Mouse (Mus musculus) kidney, postnatal 0 days (tissue): ENCODE data around the gene Srsf3. TPM values are rescaled to one million over a fixed set of nuclear protein-coding genes. Genes with fewer than 3 reads are reported as not detected.

Experiments
- ATAC-seq: fragments of 200-750 bp; cut with Nextera tagmentation; replicated peaks from 2 replicates; pipeline ENCODE4 v1.8.0; 2017; ENCODE audit warnings: low read depth, moderate number of reproducible peaks, moderate TSS enrichment, moderate library complexity; ENCODE audit not compliant: low FRiP score
- DNase-seq: peaks from one replicate; pipeline ENCODE4 v3.0.0-alpha.2; 2016; ENCODE audit warnings: low spot score
- H3K27ac ChIP-seq: fragments of 300-500 bp; sonication (generic); 2 replicates; pipeline ENCODE4 v1.5.1; 2014; ENCODE audit warnings: mild to moderate bottlenecking
- H3K27me3 ChIP-seq: fragments of 300-500 bp; sonication (generic); 2 replicates; pipeline ENCODE4 v1.6.1; 2014; ENCODE audit warnings: low read length, mixed read lengths; ENCODE audit not compliant: insufficient read depth
- H3K36me3 ChIP-seq: fragments of 300-500 bp; sonication (generic); 2 replicates; pipeline ENCODE4 v1.6.1; 2014; ENCODE audit warnings: low read length, mixed read lengths; ENCODE audit not compliant: insufficient read depth
- H3K4me1 ChIP-seq: fragments of 300-500 bp; sonication (generic); replicated peaks from 2 replicates; pipeline ENCODE4 v1.6.1; 2014; ENCODE audit warnings: antibody characterized with exemption, low read length, mixed read lengths; ENCODE audit not compliant: insufficient read depth
- H3K4me2 ChIP-seq: fragments of 300-500 bp; sonication (generic); 2 replicates; pipeline ENCODE4 v1.6.1; 2014; ENCODE audit warnings: mild to moderate bottlenecking, low read length, moderate library complexity, mixed read lengths
- H3K4me3 ChIP-seq: fragments of 300-500 bp; sonication (generic); replicated peaks from 2 replicates; pipeline ENCODE4 v1.5.1; 2014; ENCODE audit warnings: low read depth, low read length
- H3K9ac ChIP-seq: fragments of 300-500 bp; sonication (generic); 2 replicates; pipeline ENCODE4 v1.6.1; 2014; ENCODE audit warnings: low read depth, low read length
- H3K9me3 ChIP-seq: fragments of 300-500 bp; sonication (generic); replicated peaks from 2 replicates; pipeline ENCODE4 v1.6.1; 2016; ENCODE audit warnings: low read length, inconsistent platforms, mixed read lengths
- CTCF ChIP-seq: IDR thresholded peaks from 2 replicates; pipeline ENCODE4 v1.5.1; 2016; ENCODE audit warnings: antibody characterized with exemption, low read depth, mild to moderate bottlenecking, moderate library complexity
- WGBS: fragments of 180-500 bp; shearing (Covaris S2); extraction: QIAGEN DNeasy Blood & Tissue Kit; methylation state at CpG from one replicate; pipeline ENCODE4 v1.1.7; 2014; 5-methylcytosine and 5-hydroxymethylcytosine counted together
- polyA plus RNA-seq: library from polyadenylated mRNA; unstranded; fragments of >200 nt; fragmentation: Nextera tagmentation; extraction: Ambion mirVana; gene quantifications from 2 replicates; pipeline ENCODE4 v1.2.1, GENCODE M21; 2015

The Srsf3 gene
- polyA plus RNA-seq, 1 experiment from 2014 or later, result 456 TPM

DNA sequence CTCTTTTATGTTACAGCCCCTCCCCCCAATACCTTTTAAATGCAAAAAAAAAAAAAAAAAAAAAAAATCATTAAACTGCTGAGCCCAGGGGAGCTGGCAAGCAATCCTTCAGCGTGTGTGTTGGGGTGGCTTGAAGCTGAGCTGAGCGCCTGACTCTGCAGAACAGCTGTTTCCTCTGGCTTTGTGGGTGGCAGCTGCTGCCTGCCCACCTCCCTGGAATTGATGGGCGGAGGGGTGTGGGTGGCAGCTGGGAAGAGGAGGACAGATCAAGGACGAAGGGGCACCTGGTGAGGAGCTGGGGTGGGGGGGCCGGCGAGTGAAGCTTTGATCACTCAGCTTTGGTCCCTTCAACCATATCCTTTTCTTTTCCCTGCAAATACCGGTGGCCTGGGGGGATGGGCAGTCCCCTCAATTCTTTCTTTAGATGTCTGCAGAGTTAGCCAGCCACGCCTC is 24.3 kb downstream of the Srsf3 start:
- DNase-seq (peak; percentile 67), ATAC-seq (peak; percentile 52; the same call in 1 of the 2 replicates)
- Histone ChIP-seq H3K4me3 (no peak overlapping the region), H3K27me3 (no peaks in the 10 kb centered on the region), H3K36me3 (no peaks in the 10 kb centered on the region), H3K4me2 (peak overlapping the region; percentile 35), H3K9ac (0 out of 2 replicates have a peak overlapping the region, but pooled peaks have one; percentile 23), H3K27ac (peak overlapping the region; percentile 62; the same call in 1 of the 2 replicates), H3K4me1 (peaks cover 7% of the 10 kb centered on the region; the same call in 1 of the 2 replicates), H3K9me3 (no peaks in the 10 kb centered on the region)
- TF ChIP-seq CTCF, result no peak
- WGBS, result 5% methylated on average over 8 of the region's 8 CpGs

DNA sequence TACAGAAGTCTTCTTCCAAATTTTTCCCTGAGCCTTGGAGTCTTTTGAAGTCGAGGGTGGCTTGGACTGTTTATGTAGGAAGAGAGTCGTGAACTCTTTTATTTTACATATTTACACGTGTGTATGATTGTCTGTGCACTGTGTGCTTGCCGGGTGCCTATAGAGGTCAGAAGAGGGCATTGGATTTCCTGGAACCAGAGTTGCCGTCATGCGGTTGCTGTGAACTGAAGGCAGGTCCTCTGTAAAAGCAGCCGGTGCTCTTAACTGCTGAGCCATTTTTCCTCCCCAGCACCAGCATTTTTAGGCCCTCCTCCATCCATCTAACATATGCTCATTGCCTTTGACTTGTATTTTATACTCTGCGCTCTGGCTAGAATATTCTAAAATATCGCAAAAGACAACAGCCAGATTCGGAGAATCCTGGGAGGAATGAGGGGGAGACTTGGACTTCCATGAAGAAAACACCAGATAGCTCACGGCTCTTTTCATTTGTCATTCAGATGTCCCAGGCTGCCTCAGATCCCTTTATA is 25.0 kb downstream of the Srsf3 start:
- WGBS, result 66% methylated on average over 11 of the region's 11 CpGs
- H3K27ac ChIP-seq, result peak overlapping the region; percentile 50; the same call in 1 of the 2 replicates

DNA sequence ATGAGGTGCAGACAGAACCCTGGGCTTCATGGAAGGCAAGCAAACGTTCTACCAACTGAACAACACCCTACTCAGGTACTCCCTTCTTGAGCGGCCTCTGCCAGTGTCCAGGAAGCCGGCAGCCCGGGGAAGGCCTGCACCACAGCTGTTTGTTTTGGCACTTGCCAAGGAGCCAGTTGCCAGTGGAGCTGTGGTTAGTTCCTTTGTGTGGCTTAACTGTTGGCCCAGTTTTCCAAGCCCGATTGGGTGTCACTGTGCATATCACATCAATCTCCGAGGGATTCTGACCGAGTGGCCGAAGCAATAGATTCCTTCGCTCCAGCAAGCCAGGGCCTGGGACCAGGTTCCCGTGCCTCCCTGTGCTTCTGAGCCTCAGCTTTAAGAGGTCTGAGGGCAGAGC is 25.5 kb downstream of the Srsf3 start:
- H3K27ac ChIP-seq, result no peak overlapping the region

More for the DNA sequence above, 25.0 kb downstream of the Srsf3 start:
- Histone ChIP-seq H3K9ac (no peak overlapping the region), H3K9me3 (no peaks in the 10 kb centered on the region), H3K27me3 (no peaks in the 10 kb centered on the region), H3K4me1 (peaks cover 7% of the 10 kb centered on the region; the same call in 1 of the 2 replicates), H3K36me3 (no peaks in the 10 kb centered on the region), H3K4me3 (no peak overlapping the region), H3K4me2 (no peak overlapping the region)
- no peak for ATAC-seq
- no peak for TF ChIP-seq CTCF
- DNase-seq, result no peak

DNA sequence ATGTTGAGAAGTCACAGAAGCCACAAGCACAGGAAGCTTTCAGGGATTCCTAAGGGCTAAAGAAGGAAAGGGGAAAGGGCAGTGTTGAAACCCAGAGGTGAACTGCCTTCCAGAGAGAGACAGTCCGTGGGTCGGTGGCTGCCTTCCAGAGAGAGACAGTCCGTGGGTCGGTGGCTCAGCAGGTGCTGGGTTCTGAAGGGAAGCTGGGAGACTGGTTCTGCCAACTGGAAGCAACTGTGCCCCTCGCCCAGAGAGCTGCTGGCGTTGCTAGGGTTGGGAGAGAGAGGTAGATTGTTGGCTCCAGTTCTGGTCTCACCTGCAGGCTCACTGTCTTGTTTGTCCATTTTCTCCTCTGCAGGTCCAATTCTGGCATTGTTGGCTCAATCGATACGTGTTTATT is 26.1 kb downstream of the Srsf3 start:
- H3K27me3 ChIP-seq, result no peaks in the 10 kb centered on the region
- no peak for DNase-seq
- no peak overlapping the region for H3K9ac ChIP-seq
- H3K4me2 ChIP-seq, result no peak overlapping the region
- ATAC-seq, result no peak
- no peak overlapping the region for H3K27ac ChIP-seq
- H3K36me3 ChIP-seq, result no peaks in the 10 kb centered on the region
- no peak overlapping the region for H3K4me3 ChIP-seq
- H3K9me3 ChIP-seq, result no peaks in the 10 kb centered on the region
- no peak for TF ChIP-seq CTCF
- WGBS, result 68% methylated on average over 8 of the region's 8 CpGs
- peaks cover 7% of the 10 kb centered on the region; the same call in 1 of the 2 replicates for H3K4me1 ChIP-seq

More for the DNA sequence above, 25.5 kb downstream of the Srsf3 start:
- Histone ChIP-seq H3K4me1 (peaks cover 7% of the 10 kb centered on the region; the same call in 1 of the 2 replicates), H3K4me3 (no peak overlapping the region), H3K36me3 (no peaks in the 10 kb centered on the region), H3K27me3 (no peaks in the 10 kb centered on the region), H3K9ac (no peak overlapping the region), H3K4me2 (no peak overlapping the region), H3K9me3 (no peaks in the 10 kb centered on the region)
- TF ChIP-seq CTCF, result no peak
- WGBS, result 61% methylated on average over 10 of the region's 10 CpGs
- no peak for DNase-seq
- ATAC-seq, result no peak

DNA sequence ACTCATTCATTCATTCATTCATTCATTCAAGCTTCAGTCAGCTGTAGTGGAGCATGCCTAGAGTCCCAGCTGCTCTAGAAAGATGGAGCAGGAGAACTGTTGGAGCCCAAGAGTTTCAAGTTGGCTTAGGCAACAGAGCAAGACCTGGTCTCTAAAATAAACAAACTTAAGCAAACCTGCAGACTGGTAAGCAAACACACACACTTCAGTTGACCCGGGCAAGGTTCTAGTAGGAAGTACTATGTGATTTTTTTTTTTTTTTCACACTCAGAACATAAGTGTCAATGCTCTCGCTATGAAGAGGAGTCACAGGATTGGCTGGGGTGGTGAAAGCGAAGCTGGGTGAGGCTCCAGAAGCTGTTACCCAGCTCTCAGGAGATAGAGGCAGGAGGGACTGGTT is 27.2 kb downstream of the Srsf3 start:
- no peak overlapping the region for H3K4me2 ChIP-seq
- TF ChIP-seq CTCF, result no peak
- no peak overlapping the region for H3K27ac ChIP-seq
- H3K27me3 ChIP-seq, result no peaks in the 10 kb centered on the region
- no peak overlapping the region for H3K9ac ChIP-seq
- 78% methylated on average over 3 of the region's 3 CpGs for WGBS
- no peak for DNase-seq
- H3K4me3 ChIP-seq, result no peak overlapping the region
- no peaks in the 10 kb centered on the region for H3K9me3 ChIP-seq
- no peaks in the 10 kb centered on the region; the same call in 1 of the 2 replicates for H3K4me1 ChIP-seq
- no peaks in the 10 kb centered on the region for H3K36me3 ChIP-seq
- no peak for ATAC-seq

DNA sequence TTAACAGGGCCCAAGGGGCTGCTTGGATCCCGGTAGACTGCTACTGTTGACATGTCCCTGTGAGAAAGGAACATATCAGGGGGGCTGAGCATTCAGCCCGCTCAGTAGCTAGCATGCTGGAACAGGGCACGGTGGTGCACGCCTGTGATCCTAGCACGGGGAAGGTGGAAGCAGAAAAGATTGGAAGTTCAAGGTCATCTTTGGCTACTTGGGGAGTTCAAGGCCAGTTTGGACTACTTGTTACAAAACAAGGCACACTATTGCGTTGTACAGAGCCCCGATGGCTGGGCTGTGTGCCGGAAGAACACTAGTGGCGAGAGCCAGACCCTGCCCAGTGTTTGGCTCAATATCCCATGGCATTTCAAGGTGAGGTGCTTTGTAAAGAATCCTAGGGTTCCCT is 28.5 kb downstream of the Srsf3 start:
- Histone ChIP-seq H3K4me2 (no peak overlapping the region), H3K4me3 (no peak overlapping the region), H3K27ac (no peak overlapping the region), H3K4me1 (no peaks in the 10 kb centered on the region; the same call in 1 of the 2 replicates), H3K27me3 (no peaks in the 10 kb centered on the region), H3K36me3 (no peaks in the 10 kb centered on the region), H3K9ac (no peak overlapping the region), H3K9me3 (no peaks in the 10 kb centered on the region)
- DNase-seq (no peak), ATAC-seq (no peak)
- WGBS, result 91% methylated on average over 9 of the region's 9 CpGs
- no peak for TF ChIP-seq CTCF
